Mouse (Mus musculus) kidney, embryonic 16.5 days (tissue): ENCODE results near the gene Tnni3k. TPM values are rescaled to one million over a fixed set of nuclear protein-coding genes. Genes with fewer than 3 reads are reported as not detected.
A peak's percentile ranks its signal among the peaks of the same experiment; 100 is the strongest.

Experiments
- ATAC-seq: fragments of 200-750 bp; cut with Nextera tagmentation; 2 replicates; pipeline ENCODE4 v1.8.0; 2017; ENCODE audit warnings: moderate TSS enrichment; ENCODE audit not compliant: low FRiP score, low TSS enrichment
- H3K27ac ChIP-seq: fragments of 300-500 bp; sonication (generic); 2 replicates; pipeline ENCODE4 v1.5.1; 2014; ENCODE audit warnings: low read length
- H3K27me3 ChIP-seq: fragments of 300-500 bp; sonication (generic); 2 replicates; pipeline ENCODE4 v1.6.1; 2014; ENCODE audit warnings: low read length, control low read depth, mixed read lengths; ENCODE audit not compliant: insufficient read depth
- H3K36me3 ChIP-seq: fragments of 300-500 bp; sonication (generic); 2 replicates; pipeline ENCODE4 v1.6.1; 2014; ENCODE audit warnings: low read length, control low read depth, mixed read lengths; ENCODE audit not compliant: insufficient read depth
- H3K4me1 ChIP-seq: fragments of 300-500 bp; sonication (generic); 2 replicates; pipeline ENCODE4 v1.6.1; 2014; ENCODE audit warnings: low read length, control low read depth, mixed read lengths; ENCODE audit not compliant: insufficient read depth
- H3K4me2 ChIP-seq: fragments of 300-500 bp; sonication (generic); replicated peaks from 2 replicates; pipeline ENCODE4 v1.6.1; 2014; ENCODE audit warnings: low read depth, low read length
- H3K4me3 ChIP-seq: fragments of 300-500 bp; sonication (generic); 2 replicates; pipeline ENCODE4 v1.5.1; 2014; ENCODE audit warnings: mild to moderate bottlenecking, low read length
- H3K9ac ChIP-seq: fragments of 300-500 bp; sonication (generic); replicated peaks from 2 replicates; pipeline ENCODE4 v1.6.1; 2014; ENCODE audit warnings: low read length
- H3K9me3 ChIP-seq: fragments of 300-500 bp; sonication (generic); 2 replicates; pipeline ENCODE4 v1.6.1; 2016; ENCODE audit warnings: low read length, control low read depth
- WGBS: fragments of 180-500 bp; shearing (Covaris S2); extraction: QIAGEN DNeasy Blood & Tissue Kit; methylation state at CpG from one replicate; pipeline ENCODE4 v1.1.7; 2014; 5-methylcytosine and 5-hydroxymethylcytosine counted together
- polyA plus RNA-seq: library from polyadenylated mRNA; unstranded; fragments of >200 nt; fragmentation: Nextera tagmentation; extraction: Ambion mirVana; gene quantifications from 2 replicates; pipeline ENCODE4 v1.2.1, GENCODE M21; 2015

Tnni3k gene
- polyA plus RNA-seq, 1 experiment from 2014 or later, result not detected

DNA sequence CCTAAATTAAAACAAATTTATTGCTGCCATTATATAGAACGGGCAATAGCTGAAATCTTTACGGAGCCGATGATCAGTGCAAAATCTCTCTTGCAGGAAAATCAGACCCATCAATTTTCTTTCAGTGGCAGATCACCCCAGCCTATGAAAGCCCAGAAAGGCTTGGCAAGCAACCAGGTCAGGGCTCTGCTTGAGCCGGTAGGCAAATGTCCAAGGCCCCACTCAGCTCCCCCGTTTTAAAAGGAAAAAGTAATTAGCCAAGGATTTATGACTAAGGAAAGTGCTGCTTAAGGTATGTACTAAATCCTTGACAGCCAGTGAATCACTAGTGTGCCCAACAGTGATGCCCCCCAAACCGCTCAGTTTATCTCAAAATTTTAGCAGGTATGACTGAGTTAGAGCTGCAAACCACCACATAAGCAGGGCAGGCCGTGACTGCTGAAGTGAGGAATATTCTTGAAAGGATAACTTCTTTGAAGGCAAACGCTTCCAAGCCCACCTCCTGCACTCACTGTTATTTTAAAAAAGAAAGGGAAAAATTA is 254.2 kb downstream of the Tnni3k start:
- Histone ChIP-seq H3K4me3 (no peak overlapping the region), H3K4me2 (no peak overlapping the region), H3K36me3 (no peaks in the 10 kb centered on the region), H3K27me3 (no peaks in the 10 kb centered on the region), H3K27ac (no peak overlapping the region), H3K9me3 (no peaks in the 10 kb centered on the region), H3K4me1 (no peaks in the 10 kb centered on the region), H3K9ac (no peak overlapping the region)
- ATAC-seq, result peak; percentile 46; the same call in 1 of the 2 replicates
- WGBS, result 33% methylated on average over 8 of the region's 8 CpGs

- no peak for ATAC-seq
- H3K4me2 ChIP-seq, result no peak overlapping the region
- H3K4me1 ChIP-seq, result no peaks in the 10 kb centered on the region
- no peak overlapping the region for H3K4me3 ChIP-seq
- WGBS, result 41% methylated on average over 8 of the region's 8 CpGs
- no peaks in the 10 kb centered on the region for H3K9me3 ChIP-seq
- H3K36me3 ChIP-seq, result no peaks in the 10 kb centered on the region
- H3K27me3 ChIP-seq, result no peaks in the 10 kb centered on the region
- no peak overlapping the region for H3K9ac ChIP-seq
- no peak overlapping the region for H3K27ac ChIP-seq
Observed at GRCm38 (mm10) chr3:154800454-154800853, 254.8 kb downstream of the Tnni3k start.

DNA sequence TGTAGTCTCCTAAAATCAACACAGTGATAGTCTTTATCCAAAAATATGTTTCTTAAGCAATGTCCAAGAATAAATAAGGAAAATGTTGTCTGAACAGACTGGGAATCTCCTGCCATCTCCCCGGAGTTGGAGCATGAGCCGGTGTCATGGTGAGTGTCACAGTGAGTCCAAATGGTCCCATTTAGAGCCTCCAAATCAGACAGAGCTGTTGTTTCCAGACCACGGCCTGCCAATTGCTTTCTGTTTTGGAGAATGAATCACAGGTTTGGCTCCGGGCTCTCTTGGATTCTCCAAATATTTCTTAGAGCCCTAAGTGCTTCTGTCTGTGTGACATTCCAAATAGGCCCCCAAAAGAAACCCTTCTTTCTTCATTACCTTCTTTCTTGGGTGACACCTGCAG is 256.4 kb downstream of the Tnni3k start:
- H3K27ac ChIP-seq, result no peak overlapping the region
- no peaks in the 10 kb centered on the region for H3K4me1 ChIP-seq
- no peaks in the 10 kb centered on the region for H3K27me3 ChIP-seq
- H3K4me3 ChIP-seq, result no peak overlapping the region
- ATAC-seq, result no peak
- no peak overlapping the region for H3K4me2 ChIP-seq
- no peaks in the 10 kb centered on the region for H3K9me3 ChIP-seq
- no peak overlapping the region for H3K9ac ChIP-seq
- H3K36me3 ChIP-seq, result no peaks in the 10 kb centered on the region
- 84% methylated on average over 4 of the region's 4 CpGs for WGBS

DNA sequence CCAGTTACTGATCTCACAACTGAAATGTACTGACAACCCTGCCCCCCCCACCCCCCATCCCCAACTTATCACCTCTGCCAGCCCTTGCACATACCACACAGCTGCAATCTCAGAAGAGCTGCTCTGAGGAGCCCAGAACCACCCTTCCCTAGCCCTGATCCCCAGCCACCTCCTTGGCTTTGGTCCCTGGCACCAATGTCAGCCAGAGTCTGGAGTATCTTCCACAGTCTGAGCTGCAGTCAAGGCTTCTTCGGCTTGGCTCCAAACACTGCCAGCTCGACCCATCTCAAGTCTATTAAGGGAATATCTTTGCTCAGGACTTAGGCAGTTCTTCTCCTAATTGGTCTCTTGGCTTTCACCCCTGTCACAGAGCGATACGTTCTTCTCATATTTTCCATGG is 261.6 kb downstream of the Tnni3k start:
- H3K4me1 ChIP-seq, result no peaks in the 10 kb centered on the region
- H3K4me2 ChIP-seq, result no peak overlapping the region
- H3K4me3 ChIP-seq, result no peak overlapping the region
- no peaks in the 10 kb centered on the region for H3K36me3 ChIP-seq
- H3K27me3 ChIP-seq, result no peaks in the 10 kb centered on the region
- WGBS, result 88% methylated on average over 4 of the region's 4 CpGs
- no peak overlapping the region for H3K9ac ChIP-seq
- ATAC-seq, result no peak
- H3K9me3 ChIP-seq, result no peaks in the 10 kb centered on the region
- H3K27ac ChIP-seq, result no peak overlapping the region

GRCm38 (mm10) chr3:154787611-154788010 is 267.6 kb downstream of the Tnni3k start:
- Histone ChIP-seq H3K36me3 (no peaks in the 10 kb centered on the region), H3K4me2 (no peak overlapping the region), H3K9ac (no peak overlapping the region), H3K27me3 (no peaks in the 10 kb centered on the region), H3K4me3 (no peak overlapping the region), H3K9me3 (no peaks in the 10 kb centered on the region), H3K4me1 (no peaks in the 10 kb centered on the region), H3K27ac (no peak overlapping the region)
- 79% methylated on average over 3 of the region's 3 CpGs for WGBS
- ATAC-seq, result no peak

DNA sequence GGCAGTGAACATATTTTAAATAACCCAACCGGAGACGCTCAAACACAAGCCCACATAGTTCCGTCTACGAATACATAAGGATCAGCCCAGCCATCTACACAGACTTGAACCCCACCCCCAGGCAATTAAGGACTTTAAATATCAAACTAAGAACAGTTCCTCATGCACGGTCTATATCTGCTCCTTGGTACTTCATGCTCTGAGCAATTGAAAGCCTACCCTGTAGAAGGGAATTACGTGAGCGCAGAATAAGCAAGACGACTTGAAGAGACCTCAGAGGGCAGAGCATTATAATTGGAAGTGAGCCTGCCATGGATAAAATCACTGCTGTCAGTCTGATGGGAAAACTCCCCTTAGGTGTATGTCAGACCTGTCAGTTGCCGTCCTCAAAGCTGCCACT is 268.9 kb downstream of the Tnni3k start:
- Histone ChIP-seq H3K27me3 (no peaks in the 10 kb centered on the region), H3K4me2 (no peak overlapping the region), H3K4me3 (no peak overlapping the region), H3K4me1 (no peaks in the 10 kb centered on the region), H3K9me3 (no peaks in the 10 kb centered on the region), H3K27ac (no peak overlapping the region), H3K36me3 (no peaks in the 10 kb centered on the region), H3K9ac (no peak overlapping the region)
- no peak for ATAC-seq
- whole genome bisulfite sequencing, result 88% methylated on average over 9 of the region's 9 CpGs

DNA sequence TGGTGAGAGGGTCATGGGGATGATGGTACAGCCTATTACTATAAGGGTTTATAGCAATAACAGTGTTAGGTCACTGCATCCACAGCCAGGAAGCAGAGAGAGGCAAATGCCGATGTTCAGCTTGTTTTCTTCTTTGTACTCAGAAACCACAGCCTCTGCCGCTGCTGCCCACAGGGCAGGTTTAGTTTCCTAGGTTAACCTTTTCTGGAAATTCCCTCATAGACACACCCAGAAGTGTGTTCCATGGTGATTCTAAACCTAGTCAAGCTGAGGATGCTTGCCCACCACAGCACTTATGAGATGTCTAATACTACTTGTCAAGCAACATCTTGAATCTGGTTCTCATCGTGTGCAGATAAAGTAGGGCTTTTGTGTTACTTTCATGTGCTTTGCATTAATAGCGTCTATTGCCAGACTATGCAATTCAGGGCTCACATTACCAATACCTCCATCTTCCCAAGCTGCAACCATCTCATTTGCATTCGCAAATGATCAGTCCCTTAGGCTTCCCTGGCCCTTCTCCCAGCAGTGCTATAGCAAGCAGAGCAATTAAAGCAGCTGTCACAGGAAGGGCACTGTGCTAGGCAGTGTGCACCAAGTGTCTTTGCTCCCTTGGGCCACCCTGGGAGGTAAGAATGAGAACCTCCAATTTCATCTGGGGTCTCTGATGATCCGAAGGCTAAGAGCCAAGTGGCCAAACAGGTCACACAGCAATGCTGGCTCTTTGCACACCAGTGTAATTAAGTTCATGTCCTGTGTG is 276.2 kb downstream of the Tnni3k start:
- H3K27me3 ChIP-seq, result peaks cover 8% of the 10 kb centered on the region
- no peaks in the 10 kb centered on the region for H3K9me3 ChIP-seq
- no peaks in the 10 kb centered on the region for H3K4me1 ChIP-seq
- H3K27ac ChIP-seq, result no peak overlapping the region
- no peak overlapping the region for H3K9ac ChIP-seq
- no peak overlapping the region for H3K4me2 ChIP-seq
- no peak overlapping the region for H3K4me3 ChIP-seq
- no peaks in the 10 kb centered on the region for H3K36me3 ChIP-seq
- WGBS, result 66% methylated on average over 6 of the region's 6 CpGs
- no peak for ATAC-seq

DNA sequence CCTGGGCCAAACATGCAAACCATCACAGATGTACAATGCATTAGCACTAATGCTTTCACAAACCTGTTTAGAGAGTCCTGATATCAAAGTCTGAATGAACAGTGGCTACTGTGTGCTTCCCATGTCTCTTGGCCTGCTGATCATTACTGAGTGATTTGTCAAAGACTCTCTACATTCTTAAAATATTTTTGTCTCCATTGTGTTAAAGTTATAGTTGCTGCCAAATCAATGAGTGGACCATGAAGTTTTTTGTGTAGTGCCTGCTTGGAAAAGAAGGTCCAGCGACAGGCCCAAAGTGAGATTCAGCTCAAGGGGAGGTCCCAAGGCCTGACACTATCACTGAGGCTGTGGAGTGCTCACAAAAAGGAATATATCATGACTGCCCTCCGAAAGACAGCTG is 283.6 kb downstream of the Tnni3k start:
- Histone ChIP-seq H3K9me3 (no peaks in the 10 kb centered on the region), H3K27ac (no peak overlapping the region)
- no peak for ATAC-seq

DNA sequence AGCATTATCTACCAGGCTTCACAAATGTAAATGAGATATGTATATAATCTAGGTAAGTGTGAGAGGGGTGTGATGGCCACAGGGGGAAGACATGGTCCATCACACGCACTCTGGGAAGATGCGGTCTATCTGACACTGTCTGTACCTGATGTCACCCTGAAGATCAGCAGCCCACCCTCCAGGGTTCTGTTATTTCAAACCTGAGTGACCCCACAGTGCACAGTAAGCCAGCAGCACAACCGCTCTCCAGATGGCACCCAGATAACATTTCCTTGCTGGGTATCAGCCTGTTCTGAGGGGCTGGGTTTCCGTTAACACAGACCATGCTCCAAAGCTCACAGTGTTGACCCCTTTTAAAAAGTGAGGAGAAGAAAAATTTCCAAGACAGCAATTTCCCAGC is 288.9 kb downstream of the Tnni3k start:
- 0 out of 2 replicates have a peak, but pooled peaks have one; percentile 39 for ATAC-seq
- no peak overlapping the region for H3K9ac ChIP-seq
- H3K36me3 ChIP-seq, result no peaks in the 10 kb centered on the region
- no peaks in the 10 kb centered on the region for H3K9me3 ChIP-seq
- 51% methylated on average over 4 of the region's 4 CpGs for WGBS
- no peak overlapping the region for H3K27ac ChIP-seq
- no peaks in the 10 kb centered on the region; the same call in 1 of the 2 replicates for H3K4me1 ChIP-seq
- no peak overlapping the region for H3K4me2 ChIP-seq
- no peak overlapping the region for H3K4me3 ChIP-seq
- no peaks in the 10 kb centered on the region for H3K27me3 ChIP-seq

More for the DNA sequence above, 283.6 kb downstream of the Tnni3k start:
- Histone ChIP-seq H3K4me2 (no peak overlapping the region), H3K27me3 (0 out of 2 replicates have a peak, but pooled peaks cover 2% of the 10 kb centered on the region), H3K9ac (no peak overlapping the region), H3K36me3 (no peaks in the 10 kb centered on the region), H3K4me3 (no peak overlapping the region), H3K4me1 (no peaks in the 10 kb centered on the region)
- WGBS, result 94% methylated on average over 2 of the region's 2 CpGs

DNA sequence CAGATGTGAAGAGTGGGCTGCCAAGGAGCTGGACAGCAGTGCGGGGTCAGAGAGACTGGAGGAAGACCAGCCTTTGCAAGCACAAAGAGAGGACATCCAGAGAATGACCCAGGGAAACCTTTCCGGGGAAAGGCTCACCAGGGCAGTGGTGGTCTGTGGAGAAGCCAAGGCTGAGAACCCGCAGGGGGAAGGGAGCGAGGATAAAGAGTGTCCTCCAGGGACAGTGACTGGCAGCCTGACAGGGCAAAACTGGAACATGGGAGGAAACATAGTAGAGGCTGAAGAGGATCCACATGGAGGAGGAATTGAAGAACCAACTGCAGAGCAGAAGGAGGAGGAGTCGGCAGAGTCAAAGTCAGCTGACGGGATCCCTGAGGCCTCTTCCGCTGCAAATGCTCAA is 291.1 kb downstream of the Tnni3k start:
- Histone ChIP-seq H3K9me3 (peaks cover 3% of the 10 kb centered on the region; the same call in 1 of the 2 replicates), H3K27me3 (no peaks in the 10 kb centered on the region), H3K27ac (no peak overlapping the region), H3K4me1 (no peaks in the 10 kb centered on the region; the same call in 1 of the 2 replicates), H3K9ac (no peak overlapping the region), H3K4me3 (no peak overlapping the region), H3K4me2 (no peak overlapping the region), H3K36me3 (no peaks in the 10 kb centered on the region)
- no peak for ATAC-seq
- WGBS, result 73% methylated on average over 7 of the region's 7 CpGs
